Mouse (Mus musculus): Measurements from ENCODE around the gene Tmem132a. TPM values are rescaled to one million over a fixed set of nuclear protein-coding genes. Genes with fewer than 3 reads are reported as not detected.

Tmem132a gene
- polyA plus RNA-seq, 1 experiment = 17.2 TPM

DNA sequence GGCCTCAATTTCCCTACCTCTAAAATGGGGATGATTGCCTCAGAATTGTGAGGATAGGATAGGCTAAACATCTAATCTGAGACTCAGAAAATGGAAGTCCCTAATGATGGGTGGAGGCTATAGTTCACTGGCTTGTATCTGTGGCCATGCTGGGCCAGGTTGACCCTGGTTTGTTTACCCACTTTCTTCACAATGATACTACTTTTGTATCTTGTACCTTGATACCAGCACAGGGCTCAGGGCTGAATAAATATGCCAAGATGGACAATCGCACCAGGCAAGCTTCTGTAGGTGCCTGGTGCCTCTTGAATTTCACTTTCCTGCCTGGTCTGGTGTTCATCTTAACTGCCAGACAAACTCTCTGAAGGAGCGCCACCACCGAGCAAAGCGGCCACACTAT is 47.2 kb downstream of the Tmem132a start:
- peaks cover 5% of the 10 kb centered on the region for H3K4me1 ChIP-seq (ENCODE audit: control insufficient read depth, insufficient read depth, low read length)

GRCm38 (mm10) chr19:10821319-10821718 is 48.4 kb downstream of the Tmem132a start:
- Histone ChIP-seq H3K36me3 (ENCODE audit: control insufficient read depth, insufficient read depth, low read length, poor library complexity, severe bottlenecking) (no peaks in the 10 kb centered on the region), H3K4me1 (ENCODE audit: control insufficient read depth, insufficient read depth, low read length) (peaks cover 5% of the 10 kb centered on the region), H3K4me3 (ENCODE audit: low read depth, low read length) (no peak overlapping the region), H3K27me3 (ENCODE audit: control insufficient read depth, insufficient read depth, low read length, poor library complexity, severe bottlenecking) (no peaks in the 10 kb centered on the region), H3K27ac (ENCODE audit: insufficient read depth, low read length) (no peak overlapping the region), H3K9me3 (replicated peaks; ENCODE audit: control insufficient read depth, insufficient read depth, low read length, poor library complexity, severe bottlenecking) (no peaks in the 10 kb centered on the region), H3K9ac (ENCODE audit: low read depth, poor library complexity, severe bottlenecking) (no peak overlapping the region)
- TF ChIP-seq POLR2A (IDR thresholded peaks at IDR 0.05; ENCODE audit: insufficient read depth, low read length) (no peak), EP300 (IDR thresholded peaks at IDR 0.05; ENCODE audit: insufficient read depth, low read depth, low read length) (0 out of 2 replicates have a peak, but pooled peaks have one; percentile 38), CTCF (IDR thresholded peaks at IDR 0.05; ENCODE audit: low read depth, low read length) (no peak)

More for the DNA sequence above, 47.2 kb downstream of the Tmem132a start:
- no peak overlapping the region for H3K4me3 ChIP-seq (ENCODE audit: low read depth, low read length)
- H3K36me3 ChIP-seq (ENCODE audit: control insufficient read depth, insufficient read depth, low read length, poor library complexity, severe bottlenecking) = no peaks in the 10 kb centered on the region
- no peak overlapping the region for H3K27ac ChIP-seq (ENCODE audit: insufficient read depth, low read length)
- H3K9ac ChIP-seq (ENCODE audit: low read depth, poor library complexity, severe bottlenecking) = no peak overlapping the region
- H3K27me3 ChIP-seq (ENCODE audit: control insufficient read depth, insufficient read depth, low read length, poor library complexity, severe bottlenecking) = no peaks in the 10 kb centered on the region
- no peaks in the 10 kb centered on the region for H3K9me3 ChIP-seq (replicated peaks; ENCODE audit: control insufficient read depth, insufficient read depth, low read length, poor library complexity, severe bottlenecking)
- TF ChIP-seq CTCF (IDR thresholded peaks at IDR 0.05; ENCODE audit: low read depth, low read length) (no peak), POLR2A (IDR thresholded peaks at IDR 0.05; ENCODE audit: insufficient read depth, low read length) (no peak), EP300 (IDR thresholded peaks at IDR 0.05; ENCODE audit: insufficient read depth, low read depth, low read length) (no peak)

DNA sequence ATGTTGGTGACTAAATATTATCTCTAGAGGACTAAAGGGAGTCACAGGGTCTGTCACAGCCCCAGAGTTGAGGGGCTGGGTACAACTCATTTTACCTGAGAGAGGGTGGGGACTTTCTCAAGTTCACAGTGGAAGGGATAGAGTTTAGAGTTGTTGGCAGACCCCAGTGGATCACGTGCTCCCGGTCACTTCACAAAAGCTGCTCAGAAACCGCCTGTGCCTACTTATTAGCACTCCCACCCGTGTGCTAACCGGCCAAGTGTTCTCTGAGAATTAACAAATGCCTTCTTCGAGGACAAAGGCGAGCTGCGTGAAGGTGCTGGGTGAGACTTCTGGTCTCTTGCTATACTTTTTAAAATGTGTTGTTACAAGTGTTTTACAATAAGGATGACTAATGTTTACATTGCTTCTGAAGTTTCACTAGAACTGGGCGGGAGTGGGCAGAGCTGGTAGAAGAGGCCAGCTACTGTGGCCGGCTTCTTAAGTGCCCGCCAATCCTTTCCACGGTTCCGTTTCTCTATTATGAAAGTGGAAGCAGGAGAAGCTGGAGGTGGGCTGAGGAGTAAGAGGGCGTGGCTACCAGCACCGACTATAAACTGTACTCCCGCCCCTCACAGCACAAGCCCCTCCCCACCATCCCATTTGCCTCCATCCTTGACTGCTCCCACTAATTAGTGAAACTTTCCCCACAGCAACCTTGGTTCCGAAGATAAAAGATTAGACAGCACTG is 51.4 kb downstream of the Tmem132a start:
- H3K36me3 ChIP-seq (ENCODE audit: control insufficient read depth, insufficient read depth, low read length, poor library complexity, severe bottlenecking) = no peaks in the 10 kb centered on the region
- no peak for TF ChIP-seq EP300 (IDR thresholded peaks at IDR 0.05; ENCODE audit: insufficient read depth, low read depth, low read length)
- TF ChIP-seq POLR2A (IDR thresholded peaks at IDR 0.05; ENCODE audit: insufficient read depth, low read length) = no peak
- TF ChIP-seq CTCF (IDR thresholded peaks at IDR 0.05; ENCODE audit: low read depth, low read length) = no peak
- H3K27ac ChIP-seq (ENCODE audit: insufficient read depth, low read length) = no peak overlapping the region
- H3K4me1 ChIP-seq (ENCODE audit: control insufficient read depth, insufficient read depth, low read length) = peaks cover 5% of the 10 kb centered on the region
- peak overlapping the region; percentile 35; the same call in 1 of the 2 replicates for H3K9ac ChIP-seq (ENCODE audit: low read depth, poor library complexity, severe bottlenecking)
- no peaks in the 10 kb centered on the region for H3K9me3 ChIP-seq (replicated peaks; ENCODE audit: control insufficient read depth, insufficient read depth, low read length, poor library complexity, severe bottlenecking)
- H3K4me3 ChIP-seq (ENCODE audit: low read depth, low read length) = peak overlapping the region; percentile 41
- no peaks in the 10 kb centered on the region for H3K27me3 ChIP-seq (ENCODE audit: control insufficient read depth, insufficient read depth, low read length, poor library complexity, severe bottlenecking)

GRCm38 (mm10) chr19:10816462-10816861 is 53.3 kb downstream of the Tmem132a start:
- no peaks in the 10 kb centered on the region for H3K9me3 ChIP-seq (replicated peaks; ENCODE audit: control insufficient read depth, insufficient read depth, low read length, poor library complexity, severe bottlenecking)
- no peak overlapping the region for H3K27ac ChIP-seq (ENCODE audit: insufficient read depth, low read length)
- H3K4me1 ChIP-seq (ENCODE audit: control insufficient read depth, insufficient read depth, low read length) = peaks cover 3% of the 10 kb centered on the region
- H3K4me3 ChIP-seq (ENCODE audit: low read depth, low read length) = no peak overlapping the region
- H3K36me3 ChIP-seq (ENCODE audit: control insufficient read depth, insufficient read depth, low read length, poor library complexity, severe bottlenecking) = no peaks in the 10 kb centered on the region
- H3K27me3 ChIP-seq (ENCODE audit: control insufficient read depth, insufficient read depth, low read length, poor library complexity, severe bottlenecking) = no peaks in the 10 kb centered on the region
- TF ChIP-seq POLR2A (IDR thresholded peaks at IDR 0.05; ENCODE audit: insufficient read depth, low read length) (no peak), CTCF (IDR thresholded peaks at IDR 0.05; ENCODE audit: low read depth, low read length) (no peak), EP300 (IDR thresholded peaks at IDR 0.05; ENCODE audit: insufficient read depth, low read depth, low read length) (no peak)
- no peak overlapping the region for H3K9ac ChIP-seq (ENCODE audit: low read depth, poor library complexity, severe bottlenecking)

DNA sequence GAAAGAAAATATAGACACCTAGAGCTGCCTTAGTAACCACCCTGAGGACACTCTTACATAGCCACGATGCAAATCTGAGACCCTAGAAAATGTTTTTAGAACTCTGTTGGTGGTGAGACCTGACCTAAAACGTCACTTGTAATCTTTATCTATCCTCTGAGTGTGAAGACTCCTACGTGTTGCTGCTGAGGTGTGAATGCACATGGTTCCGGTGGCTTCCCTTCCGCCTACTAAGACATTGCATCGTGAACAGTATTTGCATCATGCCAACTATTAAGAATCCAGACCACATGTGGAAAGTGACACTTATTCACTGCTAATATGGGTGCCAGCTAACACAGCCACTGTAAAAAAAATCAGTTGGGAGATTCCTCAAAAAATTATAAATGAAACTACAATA is 53.9 kb downstream of the Tmem132a start:
- no peaks in the 10 kb centered on the region for H3K9me3 ChIP-seq (replicated peaks; ENCODE audit: control insufficient read depth, insufficient read depth, low read length, poor library complexity, severe bottlenecking)
- H3K4me3 ChIP-seq (ENCODE audit: low read depth, low read length) = no peak overlapping the region
- no peak overlapping the region for H3K9ac ChIP-seq (ENCODE audit: low read depth, poor library complexity, severe bottlenecking)
- peaks cover 3% of the 10 kb centered on the region for H3K4me1 ChIP-seq (ENCODE audit: control insufficient read depth, insufficient read depth, low read length)
- no peaks in the 10 kb centered on the region for H3K27me3 ChIP-seq (ENCODE audit: control insufficient read depth, insufficient read depth, low read length, poor library complexity, severe bottlenecking)
- H3K36me3 ChIP-seq (ENCODE audit: control insufficient read depth, insufficient read depth, low read length, poor library complexity, severe bottlenecking) = no peaks in the 10 kb centered on the region
- no peak for TF ChIP-seq POLR2A (IDR thresholded peaks at IDR 0.05; ENCODE audit: insufficient read depth, low read length)
- no peak for TF ChIP-seq EP300 (IDR thresholded peaks at IDR 0.05; ENCODE audit: insufficient read depth, low read depth, low read length)
- no peak for TF ChIP-seq CTCF (IDR thresholded peaks at IDR 0.05; ENCODE audit: low read depth, low read length)
- H3K27ac ChIP-seq (ENCODE audit: insufficient read depth, low read length) = no peak overlapping the region

DNA sequence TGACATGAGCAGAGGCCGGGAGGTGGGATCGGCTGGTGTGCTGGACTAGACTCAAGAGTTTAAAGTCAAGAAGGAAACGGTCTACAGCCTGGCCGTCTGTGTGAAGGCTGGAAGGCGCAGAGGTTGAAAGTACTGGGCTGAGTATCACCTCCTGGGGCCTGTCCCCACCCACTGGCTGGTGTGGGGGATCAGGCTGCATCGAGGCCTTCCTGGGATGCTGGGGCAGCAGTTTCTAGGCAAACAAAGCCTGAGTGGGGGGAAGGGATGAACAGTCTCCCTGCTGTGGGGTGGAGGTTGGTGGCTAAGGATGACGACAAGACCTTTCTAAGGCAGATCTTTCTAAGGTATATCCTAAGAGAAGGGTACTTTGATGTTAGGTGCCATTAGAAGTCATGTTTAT is 55.8 kb downstream of the Tmem132a start:
- Histone ChIP-seq H3K36me3 (ENCODE audit: control insufficient read depth, insufficient read depth, low read length, poor library complexity, severe bottlenecking) (no peaks in the 10 kb centered on the region), H3K27me3 (ENCODE audit: control insufficient read depth, insufficient read depth, low read length, poor library complexity, severe bottlenecking) (no peaks in the 10 kb centered on the region), H3K9ac (ENCODE audit: low read depth, poor library complexity, severe bottlenecking) (no peak overlapping the region), H3K9me3 (replicated peaks; ENCODE audit: control insufficient read depth, insufficient read depth, low read length, poor library complexity, severe bottlenecking) (no peaks in the 10 kb centered on the region), H3K4me3 (ENCODE audit: low read depth, low read length) (no peak overlapping the region), H3K4me1 (ENCODE audit: control insufficient read depth, insufficient read depth, low read length) (peaks cover 3% of the 10 kb centered on the region), H3K27ac (ENCODE audit: insufficient read depth, low read length) (no peak overlapping the region)
- TF ChIP-seq CTCF (IDR thresholded peaks at IDR 0.05; ENCODE audit: low read depth, low read length) (no peak), EP300 (IDR thresholded peaks at IDR 0.05; ENCODE audit: insufficient read depth, low read depth, low read length) (no peak), POLR2A (IDR thresholded peaks at IDR 0.05; ENCODE audit: insufficient read depth, low read length) (no peak)

All from ES-Bruce4 (cell line).